Mouse (Mus musculus) ES-E14 (cell line): ENCODE measurements around the gene Tomm70a. TPM values are rescaled to one million over a fixed set of nuclear protein-coding genes. Genes with fewer than 3 reads are reported as not detected.

ENCODE experiments used
- DNase-seq: peaks from one replicate; pipeline ENCODE4 v3.0.0-alpha.2; 2013; ENCODE audit warnings: low read depth, low spot score
- H3K27ac ChIP-seq: 2 replicates; pipeline ENCODE4 v1.5.1; 2012; ENCODE audit warnings: low read depth, mild to moderate bottlenecking, low read length, moderate library complexity, mixed read lengths; ENCODE audit not compliant: poor library complexity, insufficient read depth, severe bottlenecking
- H3K36me3 ChIP-seq: 2 replicates; pipeline ENCODE4 v1.6.1; 2012; ENCODE audit warnings: mild to moderate bottlenecking, low read length, moderate library complexity, mixed read lengths; ENCODE audit not compliant: control insufficient read depth, poor library complexity, insufficient read depth, severe bottlenecking
- H3K4me1 ChIP-seq, 2 experiments: fragments of 150-350 bp in 1 of 2; sonication (generic) in 1 of 2; 2 replicates each; pipeline ENCODE4 v1.6.1; 2012; ENCODE audit warnings: low read length in 2 of 2, mild to moderate bottlenecking in 1 of 2, mixed read lengths in 1 of 2; ENCODE audit not compliant: control insufficient read depth in 2 of 2, insufficient read depth in 2 of 2, poor library complexity in 1 of 2
- H3K4me3 ChIP-seq, 2 experiments: fragments of 150-350 bp in 1 of 2; sonication (generic) in 1 of 2; 2 replicates each; pipeline ENCODE4 v1.5.1; 2012; ENCODE audit warnings: low read length in 2 of 2, low read depth in 1 of 2, mild to moderate bottlenecking in 1 of 2, mixed read lengths in 1 of 2; ENCODE audit not compliant: insufficient read depth in 1 of 2, poor library complexity in 1 of 2, severe bottlenecking in 1 of 2
- H3K9ac ChIP-seq: 2 replicates; pipeline ENCODE4 v1.6.1; 2012; ENCODE audit warnings: low read depth, mild to moderate bottlenecking, low read length, mixed read lengths; ENCODE audit not compliant: poor library complexity, insufficient read depth, severe bottlenecking
- H3K9me3 ChIP-seq: fragments of 150-350 bp; sonication (generic); 2 replicates; pipeline ENCODE4 v1.6.1; 2012; ENCODE audit warnings: low read depth, mild to moderate bottlenecking, low read length; ENCODE audit not compliant: control insufficient read depth, insufficient read depth
- CHD2 ChIP-seq: IDR thresholded peaks from 2 replicates; pipeline ENCODE4 v1.6.1; 2014; ENCODE audit warnings: mild to moderate bottlenecking, low read depth, low read length, inconsistent platforms
- HCFC1 ChIP-seq: IDR thresholded peaks from 2 replicates; pipeline ENCODE4 v1.6.1; 2012; ENCODE audit warnings: low read length, inconsistent platforms, borderline replicate concordance; ENCODE audit not compliant: insufficient read depth
- MAFK ChIP-seq: IDR thresholded peaks from 2 replicates; pipeline ENCODE4 v1.6.1; 2014; ENCODE audit warnings: mild to moderate bottlenecking, low read depth, low read length, inconsistent platforms; ENCODE audit not compliant: insufficient read depth
- ZC3H11A ChIP-seq: IDR thresholded peaks from 2 replicates; pipeline ENCODE4 v1.6.1; 2012; ENCODE audit warnings: low read depth, mild to moderate bottlenecking, inconsistent platforms, low read length, borderline replicate concordance
- ZNF384 ChIP-seq: IDR thresholded peaks from 2 replicates; pipeline ENCODE4 v1.6.1; 2012; ENCODE audit warnings: low read depth, low read length, inconsistent platforms
- in situ Hi-C, 2 experiments: fragments of 600-800 bp; cut with MboI; formaldehyde crosslinking; loops; one replicate each; pipeline ENCODE4 v1.15.1; 2025; ENCODE audit warnings: low sequenced_read_pairs in 2 of 2, inconsistent platforms in 1 of 2; ENCODE audit not compliant: unreplicated experiment in 2 of 2
- total RNA-seq: library from RNA; depleted of rRNA; stranded (reverse); fragments of 300-350 nt; gene quantifications from 2 replicates; pipeline ENCODE4 v1.2.3, GENCODE M21; 2012

The Tomm70a gene
- total RNA-seq, 1 experiment, result 106 TPM

DNA sequence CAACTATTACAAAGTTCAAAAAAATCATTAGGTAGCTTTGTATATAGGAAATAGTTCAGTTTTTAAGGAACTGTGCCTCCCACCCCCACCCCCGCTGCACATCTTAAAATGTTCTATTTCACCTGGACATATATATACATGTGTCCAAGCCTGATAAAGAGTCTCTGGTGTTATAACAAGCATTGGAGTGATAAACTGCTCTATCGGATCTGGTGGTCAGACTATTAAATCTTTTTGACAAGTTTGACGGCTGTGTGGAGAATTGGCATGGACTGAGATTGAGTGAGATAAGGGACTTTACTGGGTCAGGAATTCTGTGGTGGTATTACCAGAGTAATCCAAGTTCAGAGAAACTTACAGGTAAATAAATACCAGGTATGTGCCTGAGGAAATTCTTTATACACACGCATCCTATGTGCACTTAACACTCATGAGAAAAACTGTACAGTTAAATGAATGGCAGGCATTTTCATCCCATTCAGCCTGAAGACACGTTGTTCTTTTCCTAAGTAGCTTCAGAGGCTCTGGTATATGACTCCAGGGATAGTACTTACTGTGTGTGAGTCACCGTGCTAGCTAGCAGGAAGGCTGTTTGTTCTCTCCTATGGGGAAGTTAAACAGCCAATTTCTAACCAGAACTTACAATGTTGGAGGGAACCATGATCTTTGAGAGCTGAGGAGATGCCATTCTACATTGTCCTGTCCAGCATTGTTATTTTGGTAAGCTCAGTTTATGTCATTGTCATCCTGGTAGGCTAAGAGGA, 1.4 kb downstream of the Tomm70a start:
- Histone ChIP-seq H3K4me3 (peak overlapping the region; percentile 92 to 95), H3K36me3 (peaks cover 3% of the 10 kb centered on the region; the same call in 1 of the 2 replicates), H3K9me3 (no peaks in the 10 kb centered on the region), H3K9ac (peak overlapping the region; percentile 96; the same call in 1 of the 2 replicates), H3K4me1 (peaks cover 2 to 3% of the 10 kb centered on the region in 2 experiments; a peak in 1 of 4 replicates), H3K27ac (no peak overlapping the region)
- TF ChIP-seq CHD2 (no peak), ZNF384 (no peak), ZC3H11A (no peak), HCFC1 (no peak)
- in situ Hi-C loops, result no loop called here
- DNase-seq, result no peak

DNA sequence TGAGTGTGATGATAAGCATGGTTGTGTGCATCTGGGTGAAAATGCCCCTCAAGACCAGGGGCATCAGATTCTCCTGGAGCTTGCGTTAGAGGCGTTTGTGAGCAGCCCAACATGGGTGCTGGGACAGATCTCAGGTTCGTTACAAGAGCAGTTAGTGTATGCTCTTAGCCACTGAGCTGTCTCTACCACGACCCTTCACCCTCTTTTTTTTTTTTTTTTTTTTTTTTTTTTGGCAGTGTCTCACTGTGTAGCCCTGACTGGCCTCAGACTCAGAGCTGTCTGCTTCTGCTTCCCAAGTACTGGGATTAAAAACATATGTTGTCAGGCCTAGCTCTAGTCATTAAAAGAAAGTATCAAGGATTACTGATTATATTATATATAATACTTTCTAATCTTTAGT, 4.8 kb downstream of the Tomm70a start:
- peaks cover 7% of the 10 kb centered on the region in 2 experiments; a peak in 2 of 4 replicates for H3K4me1 ChIP-seq
- in situ Hi-C loops, result no loop called here
- H3K9me3 ChIP-seq, result no peaks in the 10 kb centered on the region
- H3K27ac ChIP-seq, result no peak overlapping the region
- DNase-seq, result no peak
- TF ChIP-seq ZC3H11A (no peak), ZNF384 (peak; percentile 45; the same call in 1 of the 2 replicates)
- H3K9ac ChIP-seq, result no peak overlapping the region
- H3K4me3 ChIP-seq, result no peak overlapping the region
- peaks cover 3% of the 10 kb centered on the region; the same call in 1 of the 2 replicates for H3K36me3 ChIP-seq

DNA sequence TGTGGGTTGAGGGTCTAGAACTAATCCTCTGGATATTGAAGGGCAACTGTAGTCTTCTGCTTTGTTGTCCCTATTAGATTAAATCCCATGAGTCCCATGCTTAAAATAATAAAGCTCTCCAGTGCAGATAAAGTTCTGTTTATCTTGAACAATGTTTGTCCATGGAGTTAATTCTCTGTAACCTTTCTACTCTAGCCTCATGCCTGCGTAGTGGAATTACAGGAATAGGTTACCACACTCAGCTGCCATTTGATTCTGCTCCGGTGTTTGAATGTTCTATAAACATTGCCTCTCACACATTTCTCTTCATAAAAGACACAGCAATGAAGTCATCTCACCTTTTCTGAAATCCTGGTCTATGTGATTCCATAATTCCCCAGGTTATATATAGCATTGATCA, 6.3 kb downstream of the Tomm70a start:
- TF ChIP-seq ZNF384, result no peak
- no peak for TF ChIP-seq CHD2
- no peak for TF ChIP-seq HCFC1
- TF ChIP-seq MAFK, result no peak
- no peak for TF ChIP-seq ZC3H11A
- DNase-seq, result no peak
- Histone ChIP-seq H3K4me3 (no peak overlapping the region), H3K9me3 (no peaks in the 10 kb centered on the region), H3K27ac (no peak overlapping the region), H3K9ac (no peak overlapping the region), H3K36me3 (peaks cover 3% of the 10 kb centered on the region; the same call in 1 of the 2 replicates), H3K4me1 (peaks cover 7 to 10% of the 10 kb centered on the region in 2 experiments)
- in situ Hi-C loops, result no loop called here

DNA sequence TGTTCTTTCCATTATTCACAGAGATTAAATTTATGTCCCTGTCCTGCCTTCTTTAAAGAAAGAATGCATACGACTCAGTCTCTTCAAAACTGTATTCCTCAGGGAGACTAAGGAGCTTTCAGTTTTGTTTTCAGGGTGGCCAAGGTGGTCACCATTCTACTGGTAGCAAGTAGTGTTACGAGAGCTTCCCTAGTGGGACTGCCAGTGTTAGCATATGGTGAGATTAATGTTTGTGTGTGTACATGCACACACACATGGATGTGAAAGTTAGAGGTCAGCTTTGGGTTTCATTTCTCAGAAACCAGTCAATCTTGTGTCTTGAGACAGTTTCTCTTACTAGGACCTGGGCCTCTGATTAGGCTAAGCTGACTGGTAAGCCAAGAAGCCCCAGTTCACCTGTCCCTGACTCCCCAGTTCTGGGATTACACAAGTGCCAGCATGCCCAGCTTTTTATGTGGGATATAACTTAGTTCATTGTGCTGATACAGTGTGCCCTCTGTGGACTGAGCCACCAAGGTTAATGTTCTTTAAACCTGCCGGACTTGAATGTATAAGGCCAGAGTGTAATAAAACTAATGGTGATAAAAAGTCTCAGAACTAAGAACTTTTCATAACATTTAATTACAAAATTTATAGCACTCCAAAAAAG, 9.4 kb downstream of the Tomm70a start:
- no peak overlapping the region for H3K4me3 ChIP-seq
- H3K4me1 ChIP-seq, result peaks cover 6 to 10% of the 10 kb centered on the region in 2 experiments
- DNase-seq, result no peak
- in situ Hi-C loops, result no loop called here
- H3K36me3 ChIP-seq, result peaks cover 9% of the 10 kb centered on the region
- no peak overlapping the region for H3K9ac ChIP-seq
- H3K9me3 ChIP-seq, result no peaks in the 10 kb centered on the region
- TF ChIP-seq ZC3H11A, result no peak
- no peak for TF ChIP-seq MAFK
- no peak for TF ChIP-seq HCFC1
- no peak for TF ChIP-seq ZNF384
- no peak for TF ChIP-seq CHD2
- no peak overlapping the region; the same call in 1 of the 2 replicates for H3K27ac ChIP-seq
